Mouse (Mus musculus): Measurements from ENCODE around the gene Sncb.

GRCm38 (mm10) chr13:54759496-54759895, 6.9 kb downstream of the Sncb start:
- TF ChIP-seq POLR2A (IDR thresholded peaks at IDR 0.05; ENCODE audit: borderline replicate concordance, low read depth, low read length) (no peak), CTCF (IDR thresholded peaks at IDR 0.05; ENCODE audit: low read depth, low read length) (no peak)
